Mouse (Mus musculus) heart, embryonic 13.5 days (tissue): ENCODE measurements around the gene Specc1l. TPM values are rescaled to one million over a fixed set of nuclear protein-coding genes. Genes with fewer than 3 reads are reported as not detected.
"Not testable (repeated sequence)": the region's sequence is repeated elsewhere in the genome, so short reads cannot be mapped to it uniquely, and the experiment has no call there.

ENCODE experiments used
- ATAC-seq: fragments of 200-750 bp; cut with Nextera tagmentation; 2 replicates; pipeline ENCODE4 v1.8.0; 2017; ENCODE audit warnings: moderate TSS enrichment; ENCODE audit not compliant: insufficient number of reproducible peaks, low FRiP score, low TSS enrichment; ENCODE audit errors: extremely low read depth
- H3K27ac ChIP-seq: fragments of 300-500 bp; sonication (generic); replicated peaks from 2 replicates; pipeline ENCODE4 v1.5.1; 2015; ENCODE audit warnings: moderate library complexity, mild to moderate bottlenecking, inconsistent platforms
- H3K27me3 ChIP-seq: fragments of 300-500 bp; sonication (generic); replicated peaks from 2 replicates; pipeline ENCODE4 v1.6.1; 2015; ENCODE audit warnings: mild to moderate bottlenecking, inconsistent platforms
- H3K36me3 ChIP-seq: fragments of 300-500 bp; sonication (generic); 2 replicates; pipeline ENCODE4 v1.6.1; 2015; ENCODE audit warnings: mild to moderate bottlenecking, inconsistent platforms
- H3K4me1 ChIP-seq: fragments of 300-500 bp; sonication (generic); 2 replicates; pipeline ENCODE4 v1.6.1; 2015; ENCODE audit warnings: inconsistent platforms
- H3K4me2 ChIP-seq: fragments of 300-500 bp; sonication (generic); 2 replicates; pipeline ENCODE4 v1.6.1; 2015; ENCODE audit warnings: inconsistent platforms, mild to moderate bottlenecking, moderate library complexity
- H3K4me3 ChIP-seq: fragments of 300-500 bp; sonication (generic); 2 replicates; pipeline ENCODE4 v1.5.1; 2015; ENCODE audit warnings: moderate library complexity, mild to moderate bottlenecking, inconsistent platforms
- H3K9ac ChIP-seq: fragments of 300-500 bp; sonication (generic); 2 replicates; pipeline ENCODE4 v1.6.1; 2015; ENCODE audit warnings: inconsistent platforms, mild to moderate bottlenecking, moderate library complexity
- H3K9me3 ChIP-seq: fragments of 300-500 bp; sonication (generic); 2 replicates; pipeline ENCODE4 v1.6.1; 2016; ENCODE audit warnings: inconsistent platforms
- WGBS: fragments of 180-500 bp; shearing (Covaris S2); methylation state at CpG from one replicate; pipeline ENCODE4 v1.1.7; 2015; ENCODE audit warnings: mixed read lengths; 5-methylcytosine and 5-hydroxymethylcytosine counted together
- polyA plus RNA-seq: library from polyadenylated mRNA; unstranded; fragments of >200 nt; fragmentation: Nextera tagmentation; extraction: Ambion mirVana; gene quantifications from 2 replicates; pipeline ENCODE4 v1.2.1, GENCODE M21; 2015

Gene Specc1l
- polyA plus RNA-seq, 1 experiment from 2014 or later, result 19.9 TPM

- H3K4me2 ChIP-seq, result no peak overlapping the region
- ATAC-seq, result no peak
- no peak overlapping the region for H3K4me3 ChIP-seq
- peaks cover 56% of the 10 kb centered on the region for H3K36me3 ChIP-seq
- no peaks in the 10 kb centered on the region for H3K9me3 ChIP-seq
- 76% methylated on average over 7 of the region's 7 CpGs for WGBS
- H3K27me3 ChIP-seq, result no peaks in the 10 kb centered on the region
- H3K27ac ChIP-seq, result no peak overlapping the region
- H3K4me1 ChIP-seq, result peaks cover 6% of the 10 kb centered on the region; the same call in 1 of the 2 replicates
- H3K9ac ChIP-seq, result no peak overlapping the region
Measured at GRCm38 (mm10) chr10:75288579-75288978, 76.7 kb downstream of the Specc1l start.

GRCm38 (mm10) chr10:75289392-75289791 is 77.5 kb downstream of the Specc1l start:
- ATAC-seq, result no peak

GRCm38 (mm10) chr10:75290650-75291049 is 78.8 kb downstream of the Specc1l start:
- no peak overlapping the region for H3K27ac ChIP-seq
- H3K4me3 ChIP-seq, result no peak overlapping the region
- 80% methylated on average over 5 of the region's 5 CpGs for WGBS
- no peak overlapping the region for H3K4me2 ChIP-seq
- no peak for ATAC-seq
- H3K9ac ChIP-seq, result no peak overlapping the region
- no peaks in the 10 kb centered on the region for H3K27me3 ChIP-seq
- H3K9me3 ChIP-seq, result no peaks in the 10 kb centered on the region
- H3K4me1 ChIP-seq, result peaks cover 23% of the 10 kb centered on the region
- peaks cover 56% of the 10 kb centered on the region for H3K36me3 ChIP-seq

More at GRCm38 (mm10) chr10:75289392-75289791, 77.5 kb downstream of the Specc1l start:
- H3K36me3 ChIP-seq, result peaks cover 53% of the 10 kb centered on the region
- H3K9ac ChIP-seq, result no peak overlapping the region
- 65% methylated on average over 4 of the region's 4 CpGs for WGBS
- H3K4me1 ChIP-seq, result peaks cover 13% of the 10 kb centered on the region
- no peak overlapping the region for H3K4me2 ChIP-seq
- no peak overlapping the region for H3K4me3 ChIP-seq
- no peak overlapping the region for H3K27ac ChIP-seq
- H3K9me3 ChIP-seq, result no peaks in the 10 kb centered on the region
- no peaks in the 10 kb centered on the region for H3K27me3 ChIP-seq

- peaks cover 23% of the 10 kb centered on the region for H3K4me1 ChIP-seq
- 79% methylated on average over 1 of the region's 1 CpGs for WGBS
- no peaks in the 10 kb centered on the region for H3K27me3 ChIP-seq
Measured at GRCm38 (mm10) chr10:75291338-75291737, 79.5 kb downstream of the Specc1l start.

GRCm38 (mm10) chr10:75292206-75292605 is 80.3 kb downstream of the Specc1l start:
- H3K9ac ChIP-seq, ATAC-seq, H3K27me3 ChIP-seq, H3K9me3 ChIP-seq, H3K4me3 ChIP-seq, H3K27ac ChIP-seq, H3K4me2 ChIP-seq: not testable (repeated sequence)
- 84% methylated on average over 8 of the region's 8 CpGs for WGBS
- Histone ChIP-seq H3K36me3 (peaks cover 68% of the 10 kb centered on the region), H3K4me1 (peaks cover 23% of the 10 kb centered on the region)

More at GRCm38 (mm10) chr10:75291338-75291737, 79.5 kb downstream of the Specc1l start:
- Histone ChIP-seq H3K36me3 (peaks cover 63% of the 10 kb centered on the region), H3K4me3 (no peak overlapping the region), H3K9ac (no peak overlapping the region), H3K27ac (no peak overlapping the region), H3K9me3 (no peaks in the 10 kb centered on the region), H3K4me2 (no peak overlapping the region)
- ATAC-seq, result no peak

- WGBS, result 21% methylated on average over 3 of the region's 3 CpGs
- H3K4me2 ChIP-seq, result no peak overlapping the region
- peaks cover 63% of the 10 kb centered on the region for H3K36me3 ChIP-seq
- H3K4me3 ChIP-seq, result no peak overlapping the region
- H3K9me3 ChIP-seq, result no peaks in the 10 kb centered on the region
- H3K4me1 ChIP-seq, result peaks cover 23% of the 10 kb centered on the region
- no peaks in the 10 kb centered on the region for H3K27me3 ChIP-seq
- no peak overlapping the region for H3K9ac ChIP-seq
- H3K27ac ChIP-seq, result no peak overlapping the region
- no peak for ATAC-seq
Measured at GRCm38 (mm10) chr10:75293288-75293687, 81.4 kb downstream of the Specc1l start.

GRCm38 (mm10) chr10:75294362-75294761 is 82.5 kb downstream of the Specc1l start:
- Histone ChIP-seq H3K4me1 (peaks cover 24% of the 10 kb centered on the region), H3K9ac (no peak overlapping the region), H3K4me3 (no peak overlapping the region), H3K27me3 (no peaks in the 10 kb centered on the region), H3K9me3 (no peaks in the 10 kb centered on the region), H3K27ac (peak overlapping the region; percentile 12; the same call in 1 of the 2 replicates), H3K4me2 (no peak overlapping the region), H3K36me3 (peaks cover 66% of the 10 kb centered on the region)
- ATAC-seq, result no peak
- WGBS, result 49% methylated on average over 4 of the region's 4 CpGs

- ATAC-seq, result no peak
- Histone ChIP-seq H3K4me2 (no peak overlapping the region), H3K4me3 (no peak overlapping the region), H3K27ac (0 out of 2 replicates have a peak overlapping the region, but pooled peaks have one; percentile 22), H3K27me3 (no peaks in the 10 kb centered on the region), H3K4me1 (peaks cover 29% of the 10 kb centered on the region), H3K9ac (no peak overlapping the region; the same call in 1 of the 2 replicates), H3K36me3 (peaks cover 62% of the 10 kb centered on the region), H3K9me3 (no peaks in the 10 kb centered on the region)
- WGBS, result 54% methylated on average over 4 of the region's 4 CpGs
Measured at GRCm38 (mm10) chr10:75294926-75295325, 83.1 kb downstream of the Specc1l start.

GRCm38 (mm10) chr10:75298608-75299007 is 86.7 kb downstream of the Specc1l start:
- Histone ChIP-seq H3K4me2 (no peak overlapping the region), H3K9ac (no peak overlapping the region), H3K27me3 (no peaks in the 10 kb centered on the region), H3K4me1 (peaks cover 57% of the 10 kb centered on the region), H3K4me3 (no peak overlapping the region), H3K27ac (no peak overlapping the region), H3K9me3 (no peaks in the 10 kb centered on the region), H3K36me3 (peaks cover 64% of the 10 kb centered on the region)
- no peak for ATAC-seq
- 87% methylated on average over 5 of the region's 5 CpGs for WGBS

GRCm38 (mm10) chr10:75299785-75300418 is 88.0 kb downstream of the Specc1l start:
- H3K4me3 ChIP-seq, result no peak overlapping the region
- H3K36me3 ChIP-seq, result peaks cover 56% of the 10 kb centered on the region
- ATAC-seq, result no peak
- H3K9me3 ChIP-seq, result no peaks in the 10 kb centered on the region
- WGBS, result 48% methylated on average over 5 of the region's 5 CpGs
- H3K4me2 ChIP-seq, result no peak overlapping the region
- H3K4me1 ChIP-seq, result peaks cover 59% of the 10 kb centered on the region
- no peak overlapping the region for H3K9ac ChIP-seq
- no peak overlapping the region; the same call in 1 of the 2 replicates for H3K27ac ChIP-seq
- H3K27me3 ChIP-seq, result no peaks in the 10 kb centered on the region

- WGBS, result 83% methylated on average over 12 of the region's 12 CpGs
Measured at GRCm38 (mm10) chr10:75301195-75301806, 89.4 kb downstream of the Specc1l start.

GRCm38 (mm10) chr10:75301937-75302336 is 90.1 kb downstream of the Specc1l start:
- Histone ChIP-seq H3K4me1 (peaks cover 59% of the 10 kb centered on the region), H3K9me3 (no peaks in the 10 kb centered on the region), H3K4me2 (no peak overlapping the region), H3K4me3 (no peak overlapping the region), H3K36me3 (peaks cover 50% of the 10 kb centered on the region), H3K27ac (no peak overlapping the region), H3K27me3 (no peaks in the 10 kb centered on the region), H3K9ac (no peak overlapping the region)
- 52% methylated on average over 4 of the region's 4 CpGs for WGBS
- ATAC-seq, result no peak

More at GRCm38 (mm10) chr10:75301195-75301806, 89.4 kb downstream of the Specc1l start:
- Histone ChIP-seq H3K9ac (no peak overlapping the region), H3K4me3 (no peak overlapping the region), H3K27me3 (no peaks in the 10 kb centered on the region), H3K36me3 (peaks cover 49% of the 10 kb centered on the region), H3K9me3 (no peaks in the 10 kb centered on the region), H3K4me2 (no peak overlapping the region), H3K27ac (no peak overlapping the region), H3K4me1 (peaks cover 59% of the 10 kb centered on the region)
- no peak for ATAC-seq
